Mouse (Mus musculus) right cerebral cortex, postnatal 14 days (tissue): ENCODE measurements around the gene Epop.
"Not testable (repeated sequence)": the region's sequence is repeated elsewhere in the genome, so short reads cannot be mapped to it uniquely, and the experiment has no call there.

Experiments used
- DNase-seq: peaks from one replicate; pipeline ENCODE4 v3.0.0; 2022

The Epop gene

DNA sequence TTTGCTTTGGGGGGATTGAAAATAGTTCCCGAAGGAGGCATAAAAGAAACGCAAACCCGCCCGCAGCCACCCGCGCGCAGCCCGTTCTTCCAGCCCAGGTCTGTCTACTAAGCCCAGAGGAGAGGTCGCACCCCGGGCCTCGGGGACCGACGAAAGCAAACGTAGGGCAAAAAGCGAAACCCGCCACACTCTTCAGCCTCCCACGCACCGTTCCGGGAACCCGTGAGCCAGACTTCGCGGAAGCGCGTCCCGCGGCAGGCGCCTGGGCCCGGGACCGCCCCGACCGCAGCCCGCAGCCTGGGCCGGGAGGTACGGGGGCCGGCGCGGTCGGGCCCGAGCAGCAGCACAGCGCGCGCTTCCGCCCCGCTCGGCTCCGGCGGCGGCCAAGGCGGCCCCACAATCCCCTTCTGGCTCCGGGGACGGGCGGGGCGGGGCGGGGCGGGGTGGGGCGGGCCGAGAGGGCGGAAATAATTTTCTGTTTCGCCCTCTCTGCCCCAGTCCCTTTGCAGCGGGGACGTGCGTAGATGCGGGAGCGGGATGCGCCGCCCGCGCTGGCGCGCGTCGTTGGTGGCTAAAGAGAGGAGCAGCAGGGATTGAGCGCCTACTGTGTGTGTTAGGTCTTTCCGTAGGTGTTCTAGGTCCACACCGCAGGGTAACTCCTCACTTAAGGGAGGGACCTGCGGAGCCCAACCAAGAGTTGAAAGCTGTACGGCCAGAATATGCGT is 30.6 kb upstream of the Epop start:
- peak; percentile 67 for DNase-seq

DNA sequence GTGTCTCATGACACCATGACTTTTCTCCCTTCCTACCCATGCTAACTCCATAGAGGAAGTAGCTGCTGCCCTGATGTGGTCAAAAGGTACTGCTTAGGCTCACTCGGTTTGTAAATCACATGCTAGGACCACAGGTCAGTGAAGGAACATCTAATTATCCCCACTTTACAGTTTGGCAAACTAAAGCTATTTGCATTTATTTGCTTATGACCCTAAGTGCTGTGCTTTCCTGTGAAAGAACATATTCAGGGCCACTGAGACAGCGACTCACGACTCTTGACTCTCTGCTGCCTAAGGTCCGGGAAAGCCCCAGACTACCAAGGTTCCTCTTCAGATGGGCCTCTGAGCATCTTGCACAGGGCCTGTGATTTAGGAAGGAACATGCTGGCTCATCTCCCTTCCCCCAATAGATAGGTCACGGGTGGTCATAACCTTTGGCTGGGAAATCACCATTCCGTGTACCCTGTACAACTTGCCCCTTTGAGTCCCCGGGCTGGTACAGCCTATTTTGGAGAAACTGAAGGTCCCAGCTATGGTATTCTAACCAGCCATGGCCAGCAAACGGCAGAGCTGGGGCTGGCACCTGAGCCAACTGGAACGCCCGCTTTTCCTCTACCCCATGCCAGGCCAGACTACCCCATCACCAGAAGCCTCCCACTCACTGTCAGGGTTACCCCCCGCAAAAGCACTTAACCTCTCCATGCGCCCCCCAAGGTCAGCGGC is 29.9 kb upstream of the Epop start:
- DNase-seq, result no peak

DNA sequence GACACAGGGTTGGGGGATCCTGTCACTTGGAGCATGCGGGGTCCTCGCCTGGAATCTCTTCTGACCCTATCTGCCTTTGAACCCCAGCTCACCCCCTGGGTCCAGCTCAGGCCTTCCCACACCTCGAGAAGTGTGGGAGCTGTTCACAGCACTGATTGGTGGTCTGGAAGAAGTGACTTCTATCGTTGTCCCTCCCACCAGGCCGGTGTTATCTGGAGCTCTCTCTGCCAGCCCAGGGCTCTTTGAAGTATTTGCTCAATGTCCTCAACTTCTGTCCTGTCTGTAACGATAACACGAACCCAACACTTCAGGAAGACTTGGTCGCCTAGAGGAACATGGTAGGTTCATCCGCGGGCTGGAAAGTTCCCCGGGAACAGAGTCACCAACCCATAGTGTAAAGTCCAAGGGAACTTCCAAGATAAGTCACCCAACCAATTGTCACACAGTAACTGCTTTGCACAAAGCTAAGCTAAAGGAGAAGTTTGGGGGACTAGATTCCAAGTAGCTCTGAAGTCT is 29.3 kb upstream of the Epop start:
- DNase-seq, result no peak

DNA sequence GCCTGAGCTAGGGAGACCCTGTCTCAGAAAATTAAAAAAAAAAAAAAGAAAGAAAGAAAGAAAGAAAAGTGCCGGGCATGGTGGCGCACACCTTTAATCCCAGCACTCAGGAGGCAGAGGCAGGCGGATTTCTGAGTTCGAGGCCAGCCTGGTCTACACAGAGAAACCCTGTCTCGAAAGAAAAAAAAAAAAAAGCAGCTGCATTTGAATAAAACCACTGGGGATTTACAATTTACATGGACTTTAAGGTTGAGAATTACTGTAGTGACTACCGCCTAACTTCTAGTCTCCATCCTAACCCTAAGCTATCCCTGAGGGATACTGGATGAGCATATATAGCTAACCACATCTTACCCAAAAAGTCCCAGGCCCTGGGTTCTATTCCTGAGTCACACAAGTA is 28.5 kb upstream of the Epop start:
- not testable (repeated sequence) for DNase-seq

DNA sequence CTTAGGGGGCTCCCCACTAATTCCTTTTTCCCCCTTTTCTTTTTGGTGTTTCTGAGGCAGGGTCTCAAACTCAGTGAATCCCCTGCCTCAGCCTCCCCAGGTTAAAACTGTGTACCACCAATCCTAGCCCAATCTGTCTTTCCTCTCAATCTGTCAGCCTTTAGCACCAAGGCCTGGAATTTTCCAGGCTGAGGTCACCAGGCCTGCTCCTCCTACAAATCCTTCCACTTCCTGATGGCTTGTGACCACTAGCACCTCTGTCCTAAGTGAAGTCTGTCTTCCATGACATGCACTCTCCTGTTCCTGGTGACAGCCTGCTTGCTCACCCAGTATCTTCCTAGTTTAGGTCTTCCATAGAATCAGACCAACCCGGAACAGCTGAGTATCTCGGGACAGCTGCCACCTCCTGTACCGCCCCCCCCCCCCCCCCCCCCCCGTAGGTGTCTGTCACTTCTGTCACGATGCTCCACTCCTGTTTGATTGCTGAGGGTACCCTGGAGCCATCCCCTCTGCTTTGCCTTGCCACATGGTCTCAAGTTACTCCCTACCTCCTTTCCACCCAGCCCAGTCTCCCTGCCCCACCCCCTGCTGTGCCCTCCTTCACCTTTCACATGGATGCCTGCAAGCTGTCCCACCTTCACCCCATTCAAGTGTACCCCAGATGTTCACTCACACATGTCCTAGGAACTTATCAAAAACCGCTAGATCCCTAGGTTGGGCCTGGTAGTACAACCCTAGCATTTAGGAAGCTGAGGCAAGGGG is 27.9 kb upstream of the Epop start:
- no peak for DNase-seq

DNA sequence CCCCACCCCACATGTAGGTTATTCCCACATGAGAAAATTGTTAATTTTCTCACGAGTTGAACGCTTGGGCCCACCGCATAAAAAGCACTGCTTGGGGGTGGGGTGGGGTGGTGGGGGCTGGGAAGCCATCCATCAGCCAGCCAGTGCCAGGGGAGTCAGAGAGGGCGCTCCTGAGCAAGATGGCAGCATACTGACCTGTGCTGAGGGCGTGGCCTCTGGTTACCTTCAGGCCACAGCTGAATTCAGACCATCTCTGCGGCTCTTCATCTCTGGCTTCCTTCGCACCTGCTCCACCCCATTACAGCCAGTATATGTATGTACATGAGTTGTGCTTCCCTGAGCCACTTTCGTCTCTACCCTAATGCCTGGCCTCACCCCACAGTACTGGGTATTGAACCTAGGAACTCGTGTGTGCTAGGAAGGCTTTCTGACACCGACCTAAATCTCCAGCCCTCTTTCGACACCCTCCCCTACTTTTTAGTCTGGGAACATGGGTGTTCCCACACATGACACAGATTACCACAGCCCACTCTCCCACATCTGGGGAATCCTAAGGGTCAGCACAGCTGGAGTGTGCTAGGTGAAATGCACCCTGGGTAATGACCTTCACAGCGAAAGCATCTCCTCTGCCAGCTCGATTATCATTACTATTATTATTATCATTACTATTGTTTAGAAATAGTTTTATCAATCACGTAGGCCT is 26.9 kb upstream of the Epop start:
- DNase-seq, result no peak

DNA sequence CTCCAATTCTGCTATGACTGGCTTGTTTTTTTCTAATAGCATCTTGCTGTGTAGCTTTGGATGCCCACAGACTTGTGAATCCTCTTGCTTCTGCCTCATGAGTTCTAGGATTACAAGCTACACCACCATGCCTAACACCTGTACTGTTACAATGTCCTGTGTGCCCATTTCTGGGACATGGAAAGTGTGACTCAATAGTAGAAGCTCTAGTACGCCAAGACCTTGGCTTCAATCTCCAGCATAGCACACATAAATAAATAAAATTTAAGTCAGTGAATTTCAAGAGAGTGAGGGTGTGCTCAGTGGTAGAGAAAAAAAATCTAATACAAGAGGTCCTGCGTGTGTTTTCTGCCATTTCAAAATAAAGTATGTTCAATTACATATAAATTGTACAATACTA is 24.7 kb upstream of the Epop start:
- DNase-seq, result no peak

DNA sequence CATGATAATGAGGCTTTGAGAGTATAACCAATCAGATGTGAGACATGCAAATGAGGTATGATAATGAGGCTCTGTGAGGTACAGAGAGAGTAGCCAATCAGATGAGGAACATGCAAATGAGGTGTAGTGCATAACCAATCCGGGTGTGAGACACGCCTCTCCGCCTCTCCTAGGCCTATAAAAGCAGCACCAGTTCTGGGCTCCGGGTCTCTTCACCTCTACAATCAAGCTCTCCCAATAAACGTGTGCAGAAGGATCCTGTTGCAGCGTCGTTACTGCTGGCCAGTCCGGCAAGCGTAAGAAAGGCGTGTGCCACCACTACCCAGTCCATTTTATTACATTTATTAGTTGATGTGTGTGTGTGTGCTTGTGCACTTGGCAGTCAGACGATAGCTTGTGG is 23.9 kb upstream of the Epop start:
- not testable (repeated sequence) for DNase-seq

DNA sequence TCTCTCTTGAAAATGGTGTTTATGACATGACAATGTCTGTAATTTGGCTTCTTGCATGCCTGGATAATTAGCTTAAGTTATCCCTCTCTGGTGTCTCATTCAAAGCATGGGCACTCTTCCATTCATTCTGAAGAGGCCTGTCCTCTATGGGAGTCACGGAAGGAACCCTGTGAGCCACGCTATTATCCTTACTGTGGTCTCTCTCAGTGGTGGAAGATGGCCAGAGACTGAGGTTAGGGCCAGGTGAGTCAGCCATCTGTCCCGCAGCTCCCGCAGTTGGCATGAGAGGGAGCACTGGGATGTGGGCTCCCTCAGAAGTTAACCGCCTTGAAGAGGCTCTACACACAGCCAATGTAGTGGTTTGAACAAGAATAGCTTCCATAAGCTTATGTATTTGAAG is 20.8 kb upstream of the Epop start:
- no peak for DNase-seq

DNA sequence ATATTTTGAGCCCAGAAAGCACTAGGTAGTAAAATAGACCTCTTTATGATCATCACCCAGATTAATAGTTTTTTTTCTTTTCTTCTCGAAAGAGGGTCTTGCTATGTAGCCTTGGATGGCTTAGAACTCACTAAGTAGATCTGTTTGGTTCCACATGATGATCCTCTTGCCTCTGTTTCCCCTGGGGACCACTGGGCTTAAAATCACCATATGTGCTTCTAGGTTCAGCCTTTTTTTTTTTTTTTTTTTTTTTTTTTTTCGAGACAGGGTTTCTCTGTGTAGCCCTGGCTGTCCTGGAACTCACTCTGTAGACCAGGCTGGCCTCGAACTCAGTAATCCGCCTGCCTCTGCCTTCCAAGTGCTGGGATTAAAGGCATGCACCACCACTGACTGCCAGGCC is 19.0 kb upstream of the Epop start:
- DNase-seq, result not testable (repeated sequence)

DNA sequence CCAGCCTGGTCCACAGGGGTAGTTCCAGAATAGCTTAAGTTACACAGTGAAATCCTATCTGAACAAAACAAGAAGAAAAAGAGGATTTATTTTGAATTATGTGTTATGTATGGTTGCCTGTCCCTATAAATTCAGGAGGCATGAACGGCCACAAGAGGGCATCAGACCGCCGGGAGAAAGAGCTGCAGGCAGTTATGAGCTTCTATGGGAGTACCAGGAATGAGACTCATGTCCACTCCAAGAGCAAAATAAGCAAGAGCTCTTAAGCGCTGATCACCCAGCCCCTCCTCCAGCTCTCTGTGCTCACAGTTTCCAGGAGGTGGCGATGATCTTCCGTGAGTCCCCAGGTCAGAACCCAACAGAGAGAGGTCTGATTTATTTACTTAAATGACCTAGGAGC is 15.3 kb upstream of the Epop start:
- DNase-seq, result peak; percentile 71

DNA sequence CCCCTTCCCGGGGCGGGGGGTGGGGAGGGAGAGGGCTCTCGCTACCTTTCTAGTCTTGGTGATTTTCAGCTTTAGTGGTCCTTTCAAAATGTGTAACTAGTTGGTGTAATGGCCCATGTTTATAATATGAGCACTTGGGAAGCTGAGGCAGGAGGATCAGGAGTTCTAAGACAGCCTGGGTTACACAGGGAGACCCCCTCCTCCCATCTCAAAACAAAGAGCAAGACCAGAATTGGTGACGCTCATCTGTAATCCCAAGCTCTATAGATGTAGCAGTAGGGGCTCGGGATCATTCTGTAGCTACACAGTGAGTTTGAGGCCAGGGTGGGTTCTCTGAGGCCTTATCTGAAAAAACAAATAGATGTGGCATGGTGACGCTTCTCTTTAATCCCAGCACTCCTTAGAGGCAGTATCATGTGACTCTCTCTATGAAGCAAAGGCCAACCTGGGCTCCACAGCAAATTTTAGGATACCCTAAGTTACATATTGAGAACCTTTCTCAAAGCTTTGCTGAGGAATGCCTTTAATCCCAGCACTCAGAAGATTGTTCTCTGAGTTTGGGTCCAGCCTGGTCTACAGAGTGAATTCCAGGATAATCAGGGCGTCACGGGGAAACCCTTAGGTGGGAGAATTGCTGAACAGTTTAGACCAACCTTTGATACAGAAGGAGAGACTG is 14.0 kb upstream of the Epop start:
- no peak for DNase-seq

DNA sequence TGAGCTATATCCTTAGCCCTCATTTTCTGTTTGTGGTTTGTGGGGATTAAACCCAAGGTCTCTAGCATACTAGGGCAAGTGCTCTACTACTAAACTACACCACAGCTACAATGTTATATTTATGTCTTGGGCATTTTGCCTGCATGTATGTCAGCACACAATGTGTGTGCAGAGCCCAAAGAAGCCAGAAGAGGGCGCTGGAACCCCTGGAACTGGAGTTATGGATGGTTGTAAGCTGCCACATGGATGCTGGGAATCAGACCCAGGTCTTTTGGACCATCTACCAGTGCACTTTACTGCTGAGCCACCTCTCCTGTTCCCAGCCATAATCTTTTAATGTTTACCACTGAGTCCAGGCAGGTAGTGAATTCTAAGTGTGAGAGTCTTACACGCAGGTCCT is 13.2 kb upstream of the Epop start:
- no peak for DNase-seq

DNA sequence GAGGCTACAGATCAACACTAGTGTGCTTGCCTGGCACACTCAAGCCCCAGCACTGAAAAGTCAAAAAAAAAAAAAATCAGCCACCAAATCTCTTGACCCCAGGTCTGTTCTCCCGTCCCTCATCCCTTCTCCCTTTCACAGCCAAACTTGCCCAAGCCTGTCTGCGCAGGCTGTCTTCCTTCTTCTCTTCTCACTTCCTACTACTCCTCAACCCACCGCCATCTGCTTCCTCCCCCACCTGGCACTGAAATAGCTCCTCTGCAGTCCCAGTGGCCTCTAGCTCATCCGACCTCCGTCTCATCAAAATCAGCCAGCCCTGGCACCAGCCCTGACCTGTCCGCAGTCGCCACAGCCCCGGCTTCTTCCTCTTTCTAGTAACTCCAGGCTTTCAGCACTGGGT is 12.2 kb upstream of the Epop start:
- peak; percentile 51 for DNase-seq

DNA sequence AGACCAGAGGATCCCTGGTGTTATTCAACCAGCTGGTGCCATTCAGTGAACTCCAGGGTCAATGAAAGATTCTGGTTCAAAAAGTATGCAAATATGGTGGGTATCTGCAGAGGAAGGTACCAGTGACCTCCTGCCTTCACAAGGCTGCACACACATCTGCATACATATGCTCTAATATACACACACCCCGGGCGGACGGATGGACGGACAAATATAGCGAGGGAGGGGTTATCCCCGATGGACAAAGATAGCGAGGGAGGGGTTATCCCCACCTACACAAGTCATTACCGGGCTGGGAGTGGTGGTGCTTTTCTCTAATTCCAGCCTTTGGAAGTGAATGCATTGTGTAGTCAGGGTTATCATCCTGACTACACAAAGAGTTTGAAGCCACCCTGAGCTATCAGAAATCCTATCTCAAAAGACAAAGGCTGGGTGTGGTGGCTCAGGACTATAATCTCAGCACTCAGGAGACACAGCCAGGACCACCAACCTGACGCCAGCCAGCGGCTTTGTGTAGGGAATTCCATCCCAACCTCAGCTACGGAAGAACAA is 6.0 kb upstream of the Epop start:
- no peak for DNase-seq

DNA sequence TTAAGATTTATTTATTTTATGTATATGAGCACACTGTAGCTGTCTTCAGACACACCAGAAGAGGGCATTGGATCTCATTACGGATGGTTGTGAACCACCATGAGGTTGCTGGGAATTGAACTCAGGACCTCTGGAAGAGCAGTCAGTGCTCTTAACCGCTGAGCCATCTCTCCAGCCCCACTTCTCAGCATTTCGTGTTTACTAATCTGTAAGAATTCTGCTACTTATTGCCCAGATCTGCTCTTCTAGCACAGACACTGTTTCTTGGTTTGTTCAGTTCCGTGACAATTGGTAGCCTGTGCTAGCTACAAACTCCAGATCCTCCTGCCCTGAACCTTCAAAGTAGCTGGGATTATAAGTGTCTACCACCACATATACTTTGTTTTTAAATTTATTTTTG is 2.9 kb upstream of the Epop start:
- DNase-seq, result not testable (repeated sequence)

DNA sequence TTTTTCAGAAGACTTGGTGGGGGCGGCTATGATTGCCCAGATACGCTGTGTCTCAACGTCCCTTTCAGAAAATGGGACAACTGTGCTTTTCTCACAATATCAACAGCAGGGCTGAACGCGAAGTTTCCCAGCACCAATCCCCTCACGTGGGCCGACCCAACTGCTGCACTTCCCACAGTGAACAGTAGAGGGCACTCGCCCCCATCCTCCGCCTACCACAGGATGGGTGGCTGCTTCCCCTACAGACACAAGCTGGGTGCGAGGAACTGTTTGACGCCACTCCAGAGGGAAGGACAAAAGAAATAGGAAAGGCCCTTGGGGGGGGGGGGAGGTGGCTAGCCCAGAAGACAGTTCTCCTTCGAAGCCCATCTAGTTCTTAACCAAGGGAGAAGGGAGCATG is 2.4 kb upstream of the Epop start:
- peak; percentile 83 for DNase-seq

DNA sequence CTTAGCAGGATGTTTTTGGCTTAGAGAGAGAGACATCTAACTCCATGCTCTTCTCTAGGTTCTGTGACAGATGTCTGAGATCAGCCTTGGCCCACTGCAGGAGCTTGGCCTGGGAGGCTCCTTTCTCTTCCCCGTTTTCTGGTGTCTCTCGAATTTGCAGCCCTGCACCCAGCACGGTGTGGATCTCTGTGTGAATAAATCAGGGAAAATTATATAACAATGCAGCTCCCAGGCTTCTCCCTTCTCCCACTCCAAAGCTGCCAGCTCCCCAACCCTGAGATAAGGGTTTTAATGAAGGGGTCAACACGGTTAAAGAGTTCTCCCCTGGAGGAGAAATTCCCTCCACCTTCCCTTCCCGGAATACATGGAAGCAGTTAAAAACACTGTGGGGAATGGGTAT is 2.0 kb upstream of the Epop start:
- no peak for DNase-seq

DNA sequence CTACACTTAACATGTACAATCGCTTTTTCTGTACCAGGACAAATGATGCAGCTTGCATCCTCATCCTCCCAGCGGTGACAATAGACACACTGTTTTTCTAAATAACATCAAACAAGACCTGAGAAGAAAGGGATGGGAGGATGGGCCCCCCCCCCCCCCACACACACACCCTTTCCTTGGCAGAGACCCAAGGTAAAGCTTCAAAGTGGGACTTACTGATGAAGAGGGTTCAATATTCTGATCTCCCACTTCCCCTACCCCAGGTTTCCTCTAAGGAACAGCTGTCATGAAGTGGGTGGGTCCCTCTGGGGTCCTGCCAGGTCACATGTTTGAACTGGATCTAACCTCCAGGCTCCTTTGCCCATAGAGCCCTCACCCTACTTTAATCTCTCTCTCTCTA is 1.5 kb upstream of the Epop start:
- DNase-seq, result no peak

DNA sequence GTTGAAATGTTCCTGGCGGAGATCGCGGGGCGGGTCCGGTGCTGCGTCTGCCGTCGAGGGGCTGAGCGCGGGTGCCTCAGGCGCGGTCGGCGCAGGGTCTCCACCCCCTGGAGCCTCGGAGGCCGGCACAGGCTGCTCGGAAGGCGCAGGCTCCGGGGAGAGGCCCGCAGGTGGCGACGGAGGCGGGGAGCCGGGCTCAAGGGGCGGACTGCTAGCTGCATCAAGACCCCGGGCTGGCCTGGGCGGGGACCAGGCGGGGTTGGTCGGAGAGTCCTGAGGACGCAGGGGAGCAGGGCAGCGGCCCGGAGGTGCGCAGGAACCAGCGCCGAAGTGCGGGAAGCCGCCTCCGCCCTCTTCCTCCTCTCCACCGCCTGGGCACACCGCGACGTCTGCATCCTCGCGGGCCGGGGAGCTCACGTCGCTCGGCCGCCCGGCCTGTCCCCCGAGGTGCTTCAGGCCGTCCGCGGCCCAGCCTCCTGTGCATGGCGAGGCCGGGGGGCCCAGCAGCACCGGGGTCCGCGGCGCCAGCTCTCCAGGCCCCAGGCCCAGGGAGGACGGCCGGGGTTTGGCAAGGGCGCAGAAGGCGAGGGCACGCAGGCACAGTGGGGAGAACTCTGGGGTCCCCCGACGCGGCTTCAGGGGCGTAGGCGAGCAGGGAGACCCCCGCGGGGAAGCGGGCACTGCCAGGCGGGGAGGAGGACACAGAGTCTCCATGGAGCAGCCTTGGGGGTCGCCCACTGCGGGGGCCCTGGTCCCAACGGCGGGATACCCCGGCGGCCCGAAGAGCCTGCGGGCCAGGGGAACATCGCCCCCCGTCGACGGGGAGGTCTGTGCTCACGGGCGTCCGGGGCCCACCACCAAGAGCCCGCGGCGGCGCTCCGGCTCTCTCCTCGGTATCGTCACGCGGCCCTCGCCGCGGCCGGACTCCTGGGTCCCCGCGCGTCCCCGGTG is 659 bp downstream of the Epop start:
- no peak for DNase-seq

DNA sequence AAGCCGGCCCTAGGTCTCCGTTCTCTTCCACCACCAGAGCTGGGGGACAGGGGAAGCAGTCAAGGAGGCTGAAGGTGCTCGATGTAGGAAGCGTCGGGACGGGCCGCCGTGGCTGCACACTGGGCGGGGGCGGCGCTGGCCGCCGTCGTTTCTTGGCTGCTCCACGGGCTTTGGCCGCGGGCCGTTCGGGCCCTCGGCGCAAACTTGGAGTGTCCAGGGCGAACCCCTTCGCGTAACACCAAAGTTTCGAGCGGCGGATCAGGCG is 1.3 kb downstream of the Epop start:
- DNase-seq, result no peak
